Mouse (Mus musculus) stomach, postnatal 0 days (tissue): ENCODE data around the gene Sat2. TPM values are rescaled to one million over a fixed set of nuclear protein-coding genes. Genes with fewer than 3 reads are reported as not detected.

ENCODE experiments used
- ATAC-seq: fragments of 200-750 bp; cut with Nextera tagmentation; 2 replicates; pipeline ENCODE4 v1.8.0; 2017; ENCODE audit not compliant: low FRiP score, low TSS enrichment
- DNase-seq: peaks from one replicate; pipeline ENCODE4 v3.0.0-alpha.2; 2016; ENCODE audit warnings: low spot score
- H3K27ac ChIP-seq: fragments of 300-500 bp; sonication (generic); replicated peaks from 2 replicates; pipeline ENCODE4 v1.5.1; 2014; ENCODE audit warnings: mild to moderate bottlenecking, control low read depth
- H3K27me3 ChIP-seq: fragments of 300-500 bp; sonication (generic); 2 replicates; pipeline ENCODE4 v1.6.1; 2014; ENCODE audit warnings: low read length; ENCODE audit not compliant: control insufficient read depth, insufficient read depth
- H3K36me3 ChIP-seq: fragments of 300-500 bp; sonication (generic); 2 replicates; pipeline ENCODE4 v1.6.1; 2014; ENCODE audit warnings: low read length, mixed read lengths; ENCODE audit not compliant: control insufficient read depth, insufficient read depth
- H3K4me1 ChIP-seq: fragments of 300-500 bp; sonication (generic); replicated peaks from 2 replicates; pipeline ENCODE4 v1.6.1; 2014; ENCODE audit warnings: antibody characterized with exemption; ENCODE audit not compliant: control insufficient read depth, insufficient read depth
- H3K4me2 ChIP-seq: fragments of 300-500 bp; sonication (generic); replicated peaks from 2 replicates; pipeline ENCODE4 v1.6.1; 2014; ENCODE audit warnings: low read depth, mild to moderate bottlenecking, control low read depth, moderate library complexity
- H3K4me3 ChIP-seq: fragments of 300-500 bp; sonication (generic); 2 replicates; pipeline ENCODE4 v1.5.1; 2014; ENCODE audit warnings: low read depth, low read length, control low read depth
- H3K9ac ChIP-seq: fragments of 300-500 bp; sonication (generic); 2 replicates; pipeline ENCODE4 v1.6.1; 2014; ENCODE audit warnings: mild to moderate bottlenecking, low read length, control low read depth, mixed read lengths
- H3K9me3 ChIP-seq: fragments of 300-500 bp; sonication (generic); 2 replicates; pipeline ENCODE4 v1.6.1; 2016; ENCODE audit warnings: low read length; ENCODE audit not compliant: control insufficient read depth
- CTCF ChIP-seq: IDR thresholded peaks from 2 replicates; pipeline ENCODE4 v1.5.1; 2016; ENCODE audit warnings: antibody characterized with exemption, low read depth, mild to moderate bottlenecking, moderate library complexity
- EP300 ChIP-seq: optimal IDR thresholded peaks from 2 replicates; pipeline ENCODE3; 2016; ENCODE audit warnings: antibody characterized with exemption
- WGBS: fragments of 180-500 bp; shearing (Covaris S2); extraction: QIAGEN DNeasy Blood & Tissue Kit; methylation state at CpG from one replicate; pipeline ENCODE4 v1.1.7; 2014; 5-methylcytosine and 5-hydroxymethylcytosine counted together
- polyA plus RNA-seq: library from polyadenylated mRNA; unstranded; fragments of >200 nt; fragmentation: Nextera tagmentation; extraction: Ambion mirVana; gene quantifications from 2 replicates; pipeline ENCODE4 v1.2.1, GENCODE M21; 2015

Sat2 gene
- polyA plus RNA-seq, 1 experiment from 2014 or later: 15.5 TPM

GRCm38 (mm10) chr11:69591899-69592637, 29.8 kb upstream of the Sat2 start:
- Histone ChIP-seq H3K27ac (no peak overlapping the region), H3K9ac (no peak overlapping the region), H3K9me3 (no peaks in the 10 kb centered on the region), H3K27me3 (no peaks in the 10 kb centered on the region), H3K4me3 (no peak overlapping the region), H3K36me3 (peaks cover 21% of the 10 kb centered on the region), H3K4me2 (no peak overlapping the region), H3K4me1 (no peaks in the 10 kb centered on the region)
- no peak for ATAC-seq
- DNase-seq: no peak
- 70% methylated on average over 7 of the region's 7 CpGs for whole genome bisulfite sequencing
- no peak for TF ChIP-seq CTCF
- TF ChIP-seq EP300: no peak

GRCm38 (mm10) chr11:69592799-69593198, 29.0 kb upstream of the Sat2 start:
- no peak for ATAC-seq
- no peak overlapping the region for H3K27ac ChIP-seq
- H3K36me3 ChIP-seq: peaks cover 16% of the 10 kb centered on the region
- no peaks in the 10 kb centered on the region for H3K4me1 ChIP-seq
- H3K27me3 ChIP-seq: no peaks in the 10 kb centered on the region
- H3K9me3 ChIP-seq: no peaks in the 10 kb centered on the region
- TF ChIP-seq CTCF (no peak), EP300 (no peak)
- H3K4me3 ChIP-seq: no peak overlapping the region
- no peak for DNase-seq
- WGBS: 80% methylated on average over 4 of the region's 4 CpGs
- no peak overlapping the region for H3K9ac ChIP-seq
- H3K4me2 ChIP-seq: no peak overlapping the region

GRCm38 (mm10) chr11:69594853-69595252, 27.0 kb upstream of the Sat2 start:
- no peak overlapping the region for H3K9ac ChIP-seq
- no peak overlapping the region for H3K4me3 ChIP-seq
- H3K4me1 ChIP-seq: peaks cover 2% of the 10 kb centered on the region; the same call in 1 of the 2 replicates
- H3K4me2 ChIP-seq: no peak overlapping the region
- WGBS: 97% methylated on average over 6 of the region's 6 CpGs
- no peak for DNase-seq
- TF ChIP-seq CTCF (no peak), EP300 (no peak)
- no peak overlapping the region for H3K27ac ChIP-seq
- peaks cover 1% of the 10 kb centered on the region; the same call in 1 of the 2 replicates for H3K36me3 ChIP-seq
- no peak for ATAC-seq
- H3K27me3 ChIP-seq: no peaks in the 10 kb centered on the region
- H3K9me3 ChIP-seq: no peaks in the 10 kb centered on the region

- ATAC-seq (no peak), DNase-seq (no peak)
- 0 out of 2 replicates have a peak overlapping the region, but pooled peaks have one; percentile 41 for H3K9ac ChIP-seq
- no peak overlapping the region for H3K4me3 ChIP-seq
- no peaks in the 10 kb centered on the region for H3K36me3 ChIP-seq
- TF ChIP-seq EP300 (no peak), CTCF (peak; percentile 17; the same call in 1 of the 2 replicates)
- H3K27ac ChIP-seq: peak overlapping the region; percentile 67; the same call in 1 of the 2 replicates
- H3K27me3 ChIP-seq: no peaks in the 10 kb centered on the region
- 19% methylated on average over 9 of the region's 9 CpGs for WGBS
- peak overlapping the region; percentile 18; the same call in 1 of the 2 replicates for H3K4me2 ChIP-seq
- H3K4me1 ChIP-seq: peaks cover 2% of the 10 kb centered on the region; the same call in 1 of the 2 replicates
- no peaks in the 10 kb centered on the region for H3K9me3 ChIP-seq
Measured at GRCm38 (mm10) chr11:69599436-69599835, 22.4 kb upstream of the Sat2 start.

- peak; percentile 54; the same call in 1 of the 2 replicates for ATAC-seq
- H3K9me3 ChIP-seq: no peaks in the 10 kb centered on the region
- WGBS: 11% methylated on average over 6 of the region's 6 CpGs
- no peak for TF ChIP-seq CTCF
- no peak for TF ChIP-seq EP300
- peak overlapping the region; percentile 18; the same call in 1 of the 2 replicates for H3K4me2 ChIP-seq
- peak; percentile 54 for DNase-seq
- no peaks in the 10 kb centered on the region for H3K36me3 ChIP-seq
- peaks cover 2% of the 10 kb centered on the region; the same call in 1 of the 2 replicates for H3K4me1 ChIP-seq
- H3K27me3 ChIP-seq: no peaks in the 10 kb centered on the region
- H3K27ac ChIP-seq: peak overlapping the region; percentile 67
- peak overlapping the region; percentile 41; the same call in 1 of the 2 replicates for H3K9ac ChIP-seq
- H3K4me3 ChIP-seq: no peak overlapping the region
Measured at GRCm38 (mm10) chr11:69600098-69600497, 21.7 kb upstream of the Sat2 start.

GRCm38 (mm10) chr11:69601768-69602167, 20.1 kb upstream of the Sat2 start:
- ATAC-seq (no peak), DNase-seq (no peak)
- peaks cover 2% of the 10 kb centered on the region; the same call in 1 of the 2 replicates for H3K4me1 ChIP-seq
- no peak overlapping the region for H3K9ac ChIP-seq
- 43% methylated on average over 3 of the region's 3 CpGs for WGBS
- H3K4me3 ChIP-seq: no peak overlapping the region
- no peak overlapping the region for H3K27ac ChIP-seq
- TF ChIP-seq CTCF (no peak), EP300 (no peak)
- H3K9me3 ChIP-seq: no peaks in the 10 kb centered on the region
- H3K4me2 ChIP-seq: no peak overlapping the region
- H3K36me3 ChIP-seq: no peaks in the 10 kb centered on the region
- H3K27me3 ChIP-seq: no peaks in the 10 kb centered on the region
